Mouse (Mus musculus) midbrain, embryonic 16.5 days (tissue): ENCODE data around the gene Slc30a9. TPM values are rescaled to one million over a fixed set of nuclear protein-coding genes. Genes with fewer than 3 reads are reported as not detected.
A peak's percentile ranks its signal among the peaks of the same experiment; 100 is the strongest.

Source experiments
- ATAC-seq: fragments of 200-750 bp; cut with Nextera tagmentation; 2 replicates; pipeline ENCODE4 v1.8.0; 2017; ENCODE audit warnings: moderate TSS enrichment
- H3K27ac ChIP-seq: fragments of 300-500 bp; sonication (generic); 2 replicates; pipeline ENCODE4 v1.5.1; 2014; ENCODE audit warnings: mild to moderate bottlenecking, low read length, mixed read lengths
- H3K27me3 ChIP-seq: fragments of 300-500 bp; sonication (generic); 2 replicates; pipeline ENCODE4 v1.6.1; 2014; ENCODE audit warnings: low read depth, low read length, mixed read lengths; ENCODE audit not compliant: control insufficient read depth, insufficient read depth
- H3K36me3 ChIP-seq: fragments of 300-500 bp; sonication (generic); 2 replicates; pipeline ENCODE4 v1.6.1; 2014; ENCODE audit warnings: mild to moderate bottlenecking, low read length, moderate library complexity, mixed read lengths; ENCODE audit not compliant: control insufficient read depth, insufficient read depth
- H3K4me1 ChIP-seq: fragments of 300-500 bp; sonication (generic); 2 replicates; pipeline ENCODE4 v1.6.1; 2014; ENCODE audit warnings: mild to moderate bottlenecking, low read length, mixed read lengths; ENCODE audit not compliant: control insufficient read depth, insufficient read depth
- H3K4me2 ChIP-seq: fragments of 300-500 bp; sonication (generic); 2 replicates; pipeline ENCODE4 v1.6.1; 2014; ENCODE audit warnings: mild to moderate bottlenecking, low read length, mixed read lengths
- H3K4me3 ChIP-seq: fragments of 300-500 bp; sonication (generic); 2 replicates; pipeline ENCODE4 v1.5.1; 2014; ENCODE audit warnings: low read depth, mild to moderate bottlenecking, low read length, moderate library complexity, mixed read lengths
- H3K9ac ChIP-seq: fragments of 300-500 bp; sonication (generic); 2 replicates; pipeline ENCODE4 v1.6.1; 2014; ENCODE audit warnings: low read depth, low read length, mixed read lengths
- H3K9me3 ChIP-seq: fragments of 300-500 bp; sonication (generic); replicated peaks from 2 replicates; pipeline ENCODE4 v1.6.1; 2014; ENCODE audit warnings: mild to moderate bottlenecking, low read length, mixed read lengths; ENCODE audit not compliant: control insufficient read depth, poor library complexity, severe bottlenecking
- WGBS: fragments of 180-500 bp; shearing (Covaris S2); extraction: QIAGEN DNeasy Blood & Tissue Kit; methylation state at CpG from one replicate; pipeline ENCODE4 v1.1.7; 2014; 5-methylcytosine and 5-hydroxymethylcytosine counted together
- polyA plus RNA-seq: library from polyadenylated mRNA; unstranded; fragments of >200 nt; fragmentation: Nextera tagmentation; extraction: Ambion mirVana; gene quantifications from 2 replicates; pipeline ENCODE4 v1.2.1, GENCODE M21; 2015

Gene Slc30a9
- polyA plus RNA-seq, 1 experiment from 2014 or later: 174 TPM

GRCm38 (mm10) chr5:67400608-67401480, 94.1 kb downstream of the Slc30a9 start:
- no peak overlapping the region for H3K4me3 ChIP-seq
- H3K36me3 ChIP-seq: peaks cover 3% of the 10 kb centered on the region; the same call in 1 of the 2 replicates
- peak; percentile 64; the same call in 1 of the 2 replicates for ATAC-seq
- H3K9me3 ChIP-seq: no peaks in the 10 kb centered on the region
- no peak overlapping the region for H3K4me2 ChIP-seq
- H3K4me1 ChIP-seq: no peaks in the 10 kb centered on the region
- H3K27me3 ChIP-seq: no peaks in the 10 kb centered on the region
- 54% methylated on average over 12 of the region's 12 CpGs for WGBS
- no peak overlapping the region for H3K27ac ChIP-seq
- no peak overlapping the region for H3K9ac ChIP-seq

GRCm38 (mm10) chr5:67401612-67402011, 94.9 kb downstream of the Slc30a9 start:
- Histone ChIP-seq H3K4me2 (no peak overlapping the region), H3K27me3 (no peaks in the 10 kb centered on the region), H3K27ac (no peak overlapping the region), H3K36me3 (peaks cover 3% of the 10 kb centered on the region; the same call in 1 of the 2 replicates), H3K9me3 (no peaks in the 10 kb centered on the region), H3K9ac (no peak overlapping the region), H3K4me1 (no peaks in the 10 kb centered on the region), H3K4me3 (no peak overlapping the region)
- ATAC-seq: peak; percentile 37; the same call in 1 of the 2 replicates
- WGBS: 75% methylated on average over 9 of the region's 9 CpGs

GRCm38 (mm10) chr5:67404380-67404779, 97.6 kb downstream of the Slc30a9 start:
- H3K27me3 ChIP-seq: no peaks in the 10 kb centered on the region
- H3K9ac ChIP-seq: no peak overlapping the region
- H3K4me2 ChIP-seq: no peak overlapping the region
- no peaks in the 10 kb centered on the region for H3K9me3 ChIP-seq
- no peak for ATAC-seq
- no peak overlapping the region for H3K4me3 ChIP-seq
- H3K27ac ChIP-seq: no peak overlapping the region
- H3K4me1 ChIP-seq: no peaks in the 10 kb centered on the region
- H3K36me3 ChIP-seq: peaks cover 3% of the 10 kb centered on the region; the same call in 1 of the 2 replicates
- WGBS: 90% methylated on average over 7 of the region's 7 CpGs

- H3K9ac ChIP-seq: no peak overlapping the region
- no peaks in the 10 kb centered on the region for H3K27me3 ChIP-seq
- H3K9me3 ChIP-seq: no peaks in the 10 kb centered on the region
- 90% methylated on average over 9 of the region's 9 CpGs for WGBS
- H3K4me1 ChIP-seq: no peaks in the 10 kb centered on the region
- no peak overlapping the region for H3K27ac ChIP-seq
- H3K36me3 ChIP-seq: peaks cover 3% of the 10 kb centered on the region; the same call in 1 of the 2 replicates
- no peak overlapping the region for H3K4me3 ChIP-seq
- ATAC-seq: no peak
- H3K4me2 ChIP-seq: no peak overlapping the region
These were observed 98.2 kb downstream of the Slc30a9 start for GRCm38 (mm10) chr5:67404919-67405318.

Other genes with a start within 250 kb of the Slc30a9 start
- gene Phox2b, start 207.7 kb upstream of the Slc30a9 start, polyA plus RNA-seq: 0.37 and 1.5 TPM in 2 replicates
- gene Tmem33, start 46.4 kb upstream of the Slc30a9 start, polyA plus RNA-seq: 67.5 and 77.0 TPM in 2 replicates
- gene Bend4, start 121.4 kb downstream of the Slc30a9 start, polyA plus RNA-seq: 12.6 and 13.8 TPM in 2 replicates